Mouse (Mus musculus) heart, postnatal 10 days (tissue): Measurements from ENCODE around the gene Fahd1. TPM values are rescaled to one million over a fixed set of nuclear protein-coding genes. Genes with fewer than 3 reads are reported as not detected.

Source experiments
- DNase-seq, 2 experiments: peaks; one replicate each; pipeline ENCODE4 v3.0.0; 2021
- intact Hi-C: fragments of 180-260 bp; cut with DNase I; formaldehyde crosslinking; loops from one replicate; pipeline ENCODE4 v1.15.1; 2025
- total RNA-seq, 2 experiments: library from RNA; stranded (reverse); gene quantifications; 2 replicates each; pipeline ENCODE4 v1.2.3; 2021

Fahd1 gene
- 10 to 100 TPM; 62.4 to 66.0 TPM for total RNA-seq

DNA sequence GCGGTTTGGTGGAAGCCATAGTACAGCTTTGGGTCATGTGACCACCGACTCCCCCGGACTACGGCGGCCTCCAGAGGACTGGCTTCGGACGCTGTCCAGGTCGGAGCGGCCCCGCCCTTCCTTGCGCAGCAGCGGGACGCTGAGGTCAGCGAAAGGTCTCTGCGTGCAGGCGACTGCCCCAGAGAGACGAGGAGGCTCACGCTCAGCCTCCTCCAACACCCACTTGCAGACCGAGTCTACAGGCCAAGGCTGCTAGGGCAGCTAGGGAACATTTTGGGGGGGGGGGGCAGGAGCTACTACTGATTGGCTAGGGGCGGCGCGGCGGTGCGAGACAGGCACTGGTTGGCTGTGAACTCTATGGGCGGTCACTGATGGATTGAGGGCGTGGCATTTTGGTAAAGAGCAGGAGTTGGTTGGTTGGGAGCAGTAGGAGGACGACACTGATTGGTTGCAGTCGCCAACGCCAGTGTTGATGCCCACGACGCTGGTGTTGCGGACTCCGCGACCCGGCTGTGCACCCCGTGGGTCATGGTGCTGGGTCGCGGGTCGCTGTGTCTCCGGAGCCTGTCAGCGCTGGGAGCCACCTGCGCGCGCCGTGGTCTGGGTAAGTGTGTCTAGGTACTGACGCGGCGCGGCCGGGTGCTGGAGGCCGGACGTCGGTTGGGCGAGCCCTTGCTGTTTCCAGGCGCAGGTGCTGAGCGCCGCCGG, at the start of gene Fahd1:
TSS of gene Fahd1 (minus strand) at position 300 of the 708 bp plus-strand sequence.
- intact Hi-C loops: loop anchor here (1.0 kb wide), 1 partner anchor 35 kb away; no protein-coding TSS in a partner anchor
- DNase-seq: peak; percentile 96 to 97

DNA sequence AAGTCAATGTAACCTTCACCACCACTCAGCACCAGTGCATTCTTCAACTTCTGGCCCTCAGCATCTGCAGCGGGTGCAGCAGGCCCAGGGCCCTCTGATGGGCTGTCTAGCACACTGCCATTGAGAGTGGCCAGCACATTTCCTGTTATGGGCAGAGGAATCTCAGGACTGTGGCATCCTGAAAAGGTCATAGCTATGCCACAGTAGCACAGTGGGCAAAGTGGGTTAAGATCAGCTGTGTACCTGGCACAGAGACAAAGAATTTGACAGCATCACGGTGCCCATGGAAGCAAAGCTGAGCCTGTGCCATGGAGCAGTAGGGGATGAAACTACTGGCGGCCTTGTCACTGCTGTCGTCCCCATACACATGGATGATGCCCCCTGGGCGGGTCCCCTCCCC, 49.0 kb upstream of the Fahd1 start:
- DNase-seq: peak; percentile 80 to 83
- intact Hi-C loops: loop anchor here (5.0 kb wide), 1 partner anchor 162 kb away; the partner anchor contains the start of gene Msrb1

DNA sequence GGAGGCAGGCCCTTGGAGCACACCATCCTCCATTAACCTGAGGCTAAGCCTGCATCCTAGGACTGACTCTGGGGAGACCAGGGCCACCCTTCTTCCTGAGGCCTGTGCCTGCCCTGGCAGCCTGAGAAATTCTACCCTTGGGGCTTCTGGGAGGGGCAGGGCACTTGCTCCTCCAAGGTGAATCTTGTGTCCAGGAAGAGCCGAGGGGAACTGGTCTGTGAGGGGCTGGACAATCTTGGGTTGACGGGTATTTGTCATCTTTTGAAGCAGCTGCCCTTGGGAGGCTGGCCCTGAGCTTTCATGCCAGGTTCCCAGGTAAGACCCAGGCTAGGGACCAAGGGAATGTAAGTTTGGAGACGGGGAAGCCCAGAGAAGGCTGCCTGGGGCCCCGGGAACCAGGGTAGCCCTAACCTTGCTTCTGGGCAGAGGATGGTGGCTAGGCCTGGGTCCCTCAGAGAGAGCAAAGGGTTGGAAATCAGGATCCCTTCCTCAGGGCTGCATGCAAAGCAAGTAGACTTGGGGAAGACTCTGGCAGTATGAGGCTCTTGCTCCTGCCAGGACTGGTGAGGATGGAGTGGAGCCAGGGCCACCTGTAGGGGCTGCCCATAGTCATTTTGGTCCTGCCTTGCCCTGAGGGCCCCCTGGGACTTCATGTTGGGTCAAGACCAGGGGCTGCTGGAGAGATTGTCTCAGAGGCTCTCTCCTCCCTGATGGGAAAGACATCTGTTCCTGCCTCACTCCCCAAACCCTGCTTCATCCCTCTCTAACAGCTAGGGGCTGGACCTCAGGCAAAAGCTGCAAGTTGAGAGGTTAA, 48.1 kb upstream of the Fahd1 start:
- no peak for DNase-seq
- intact Hi-C loops: loop anchor here (5.0 kb wide), 1 partner anchor 161 kb away; the partner anchor contains the start of gene Msrb1

GRCm38 (mm10) chr17:24897600-24897999, 47.4 kb upstream of the Fahd1 start:
- DNase-seq: no peak
- intact Hi-C loops: loop anchor here (5.0 kb wide), 1 partner anchor 160 kb away; the partner anchor contains the start of gene Msrb1

DNA sequence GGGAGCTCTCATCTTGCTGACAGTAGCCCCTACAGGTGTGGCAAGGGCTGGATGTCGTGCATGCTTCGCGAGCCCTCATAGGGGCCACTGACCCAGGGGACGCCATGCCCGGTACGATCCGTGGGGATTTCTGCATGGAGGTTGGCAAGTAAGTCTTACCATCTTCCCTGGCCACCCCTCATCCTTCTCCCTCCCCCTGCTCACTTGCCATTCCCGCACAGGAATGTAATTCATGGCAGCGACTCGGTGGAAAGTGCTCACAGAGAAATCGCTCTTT, 46.8 kb upstream of the Fahd1 start:
- intact Hi-C loops: loop anchor here (5.0 kb wide), 1 partner anchor 160 kb away; the partner anchor contains the start of gene Msrb1
- no peak for DNase-seq

GRCm38 (mm10) chr17:24896241-24896992, 46.3 kb upstream of the Fahd1 start, which contains the start of gene Nme3:
Gene Nme3, plus strand, starts transcription at chr17:24896500.
- peak; percentile 80 to 82 for DNase-seq
- intact Hi-C loops: loop anchor here (5.0 kb wide), 1 partner anchor 159 kb away; the partner anchor contains the start of gene Msrb1

GRCm38 (mm10) chr17:24895571-24896240, 45.5 kb upstream of the Fahd1 start:
- DNase-seq: no peak
- intact Hi-C loops: loop anchor here (5.0 kb wide), 1 partner anchor 158 kb away; the partner anchor contains the start of gene Msrb1

DNA sequence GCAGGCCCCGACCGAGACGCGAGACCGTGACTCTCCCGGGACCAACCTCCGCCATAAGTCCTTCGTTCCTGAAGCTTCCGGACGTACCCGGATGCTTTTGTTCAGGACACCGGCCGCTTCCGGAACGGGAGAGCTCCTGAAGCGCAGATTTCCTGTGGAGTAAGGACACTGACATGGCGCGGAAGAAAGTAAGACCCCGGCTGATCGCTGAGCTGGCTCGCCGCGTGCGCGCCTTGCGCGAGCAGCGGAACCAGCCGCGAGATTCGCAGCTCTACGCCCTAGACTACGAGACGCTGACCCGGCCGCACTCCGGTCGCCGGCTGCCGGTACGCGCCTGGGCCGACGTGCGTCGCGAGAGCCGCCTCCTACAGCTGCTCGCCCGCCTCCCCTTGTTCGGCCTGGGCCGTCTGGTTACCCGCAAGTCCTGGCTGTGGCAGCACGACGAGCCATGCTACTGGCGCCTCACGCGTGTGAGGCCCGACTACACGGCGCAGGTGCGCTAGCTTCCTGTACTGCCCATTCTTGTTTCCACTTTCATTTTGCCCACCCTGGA, 44.9 kb upstream of the Fahd1 start, which contains the start of the genes Eme2 and Mrps34:
TSS of gene Eme2 (minus strand) at position 93 of the 553 bp plus-strand sequence.
TSS of gene Mrps34 (plus strand) at position 122 of the 553 bp plus-strand sequence.
- intact Hi-C loops: loop anchor here (5.0 kb wide), 1 partner anchor 158 kb away; the partner anchor contains the start of gene Msrb1
- peak; percentile 90 to 93 for DNase-seq

DNA sequence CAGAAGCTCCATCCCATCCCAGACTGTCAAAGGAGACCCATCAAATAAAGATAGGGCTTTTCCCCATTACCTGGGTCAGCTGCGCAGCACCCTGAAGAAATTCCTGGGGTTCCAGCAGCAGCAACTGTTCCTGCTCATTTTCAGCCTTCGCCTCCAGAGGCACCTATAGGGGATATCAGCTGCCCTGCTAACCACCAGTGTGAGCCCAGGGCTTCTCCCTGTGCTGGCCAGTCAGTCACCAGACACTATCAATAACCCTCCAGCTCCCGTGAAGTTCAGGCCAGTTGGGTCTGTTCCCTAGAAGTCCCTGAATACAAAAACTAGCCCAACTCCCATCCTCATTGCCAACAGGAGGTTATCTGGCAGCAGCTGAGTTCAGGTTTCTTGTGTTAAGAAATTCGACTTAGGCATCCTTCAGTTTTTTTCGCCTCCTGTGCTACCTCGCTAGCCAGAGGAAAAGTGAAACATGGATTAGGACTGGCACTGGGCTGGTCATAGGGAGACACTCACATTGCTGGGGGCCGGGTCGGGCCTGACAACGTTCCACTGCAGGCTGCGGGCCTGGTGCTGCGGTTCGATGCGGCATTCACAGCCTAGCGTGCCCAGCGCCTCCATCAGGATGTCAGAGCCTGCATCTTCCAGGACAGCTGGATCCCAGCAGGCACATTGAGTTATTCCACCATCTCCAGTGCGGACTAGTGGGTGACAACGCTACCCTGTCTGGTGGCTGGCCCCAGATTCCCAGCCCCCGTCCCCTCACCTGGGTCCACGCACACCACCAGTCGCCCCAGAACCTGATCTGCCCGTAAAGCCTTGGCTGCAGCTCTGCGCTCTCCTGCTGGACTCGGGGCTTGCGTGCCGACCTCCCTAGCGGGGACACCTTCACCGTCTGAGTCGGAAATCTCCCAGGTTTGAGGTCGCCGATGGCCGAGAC, 44.2 kb upstream of the Fahd1 start:
- no peak for DNase-seq
- intact Hi-C loops: no loop called here

GRCm38 (mm10) chr17:24893276-24893675, 43.1 kb upstream of the Fahd1 start:
- DNase-seq: no peak
- intact Hi-C loops: no loop called here

DNA sequence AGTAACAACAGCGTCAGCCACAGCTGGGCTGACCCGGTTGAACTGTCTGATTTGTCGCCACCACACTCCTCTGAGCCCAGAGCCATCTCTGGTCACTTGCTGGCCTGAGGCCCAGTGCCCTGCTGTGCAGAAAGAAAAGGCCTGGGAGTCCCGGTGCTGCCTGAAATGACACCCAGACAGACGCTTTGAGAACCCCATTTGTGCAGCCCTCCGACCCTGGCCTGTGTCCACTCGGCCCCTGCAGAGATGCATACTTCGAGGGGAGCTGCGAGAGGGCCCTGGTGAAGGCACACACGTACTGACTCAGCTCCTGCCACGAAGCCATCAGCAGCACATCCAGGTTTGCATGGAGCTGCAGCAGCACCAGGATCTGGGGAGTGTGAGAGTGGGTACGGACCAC, 42.6 kb upstream of the Fahd1 start:
- intact Hi-C loops: no loop called here

GRCm38 (mm10) chr17:24891321-24891720, 41.2 kb upstream of the Fahd1 start:
- no peak for DNase-seq
- intact Hi-C loops: no loop called here

More for the DNA sequence above, 42.6 kb upstream of the Fahd1 start:
- no peak for DNase-seq

DNA sequence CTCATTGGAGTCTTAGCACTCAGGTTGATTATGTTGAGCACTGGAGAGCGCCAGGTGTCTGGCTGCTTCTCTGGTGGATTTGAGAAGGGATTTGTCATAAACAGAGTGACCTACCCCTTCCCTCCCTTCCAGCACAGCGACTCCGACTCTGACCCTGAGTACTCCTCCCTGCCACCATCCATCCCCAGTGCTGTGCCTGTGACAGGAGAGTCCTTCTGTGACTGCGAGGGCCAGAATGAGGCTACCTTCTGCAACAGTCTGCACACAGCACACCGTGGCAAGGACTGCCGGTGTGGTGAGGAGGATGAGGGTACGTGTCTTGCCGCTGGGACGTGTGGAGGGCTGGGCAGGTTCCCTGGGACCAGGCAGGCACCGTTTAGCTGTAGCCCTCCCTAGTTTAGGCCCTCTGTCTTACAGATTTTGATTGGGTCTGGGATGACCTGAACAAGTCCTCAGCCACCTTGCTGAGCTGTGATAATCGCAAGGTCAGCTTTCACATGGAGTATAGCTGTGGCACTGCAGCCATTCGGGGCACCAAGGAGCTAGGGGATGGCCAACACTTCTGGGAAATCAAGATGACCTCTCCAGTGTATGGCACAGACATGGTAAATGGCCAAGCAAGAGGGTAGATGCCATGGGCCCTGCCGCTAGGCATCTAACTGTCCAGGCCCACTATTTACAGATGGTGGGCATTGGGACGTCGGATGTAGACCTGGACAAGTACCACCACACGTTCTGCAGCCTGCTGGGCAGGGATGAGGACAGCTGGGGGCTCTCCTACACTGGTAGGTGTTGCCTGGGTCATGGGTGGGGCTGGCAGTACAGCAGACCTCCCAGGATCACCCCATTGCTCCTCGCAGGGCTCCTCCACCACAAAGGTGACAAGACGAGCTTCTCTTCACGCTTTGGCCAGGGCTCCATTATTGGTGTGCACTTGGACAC, 40.3 kb upstream of the Fahd1 start:
- intact Hi-C loops: no loop called here

DNA sequence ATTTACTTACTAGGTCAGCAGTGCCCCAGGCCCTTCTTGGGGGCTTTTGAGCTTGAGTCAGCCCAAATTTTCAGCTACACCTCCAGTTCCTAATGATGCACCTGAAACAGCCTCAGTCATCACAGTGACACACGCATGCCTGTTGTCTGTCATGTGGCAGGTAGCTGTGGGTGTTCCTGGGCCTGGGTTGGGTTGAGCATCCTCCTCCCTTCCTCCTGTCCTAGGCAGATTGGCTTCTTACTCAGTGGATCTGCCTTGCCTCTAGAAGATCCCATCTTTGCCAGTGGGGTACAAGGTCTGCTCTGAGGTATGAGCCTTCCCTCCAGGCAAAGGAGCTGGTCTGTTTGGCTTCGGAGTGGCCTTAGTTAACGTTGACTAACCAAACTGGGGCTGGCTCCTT, 38.7 kb upstream of the Fahd1 start:
- intact Hi-C loops: no loop called here
- no peak for DNase-seq

More for the DNA sequence above, 40.3 kb upstream of the Fahd1 start:
- DNase-seq: no peak

DNA sequence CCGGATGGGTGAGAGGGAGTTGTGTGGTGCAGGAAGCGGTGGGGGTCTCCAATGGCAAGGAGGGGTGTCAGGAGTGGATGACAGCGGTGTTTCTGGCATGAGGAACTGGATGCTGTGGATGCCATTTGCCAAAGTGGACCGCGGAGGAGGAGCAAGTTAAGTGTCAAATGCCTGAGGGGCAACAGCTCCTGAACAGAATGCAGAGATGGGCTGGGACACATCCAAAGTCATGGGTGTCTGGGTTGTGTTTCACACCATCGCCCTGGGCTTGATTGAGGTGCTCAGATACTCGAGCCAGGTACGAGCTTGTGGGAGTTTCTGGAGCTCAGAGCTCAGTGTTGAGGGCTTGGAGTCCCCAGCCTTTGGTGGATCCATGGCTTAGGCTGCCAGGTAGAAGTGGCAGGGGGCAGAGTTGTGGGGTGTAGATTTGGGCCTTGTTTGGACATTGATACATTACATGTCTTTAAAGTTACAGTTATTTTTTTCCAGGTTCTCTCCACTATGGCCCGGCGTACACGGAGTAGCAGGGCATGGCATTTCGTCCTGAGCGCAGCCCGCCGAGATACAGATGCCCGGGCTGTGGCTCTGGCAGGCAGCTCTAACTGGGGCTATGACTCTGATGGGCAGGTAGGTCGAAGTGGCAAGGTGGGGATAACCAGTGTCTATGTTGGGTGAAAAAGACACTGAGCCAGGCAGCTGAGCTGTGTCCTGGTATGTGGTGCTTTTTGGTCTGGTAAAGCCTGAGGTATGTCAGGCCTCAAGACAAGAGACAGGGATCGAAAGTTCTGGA, 37.3 kb upstream of the Fahd1 start:
- peak in 1 of 2 experiments; percentile 58 for DNase-seq
- intact Hi-C loops: no loop called here

GRCm38 (mm10) chr17:24886932-24887271, 36.7 kb upstream of the Fahd1 start:
- intact Hi-C loops: no loop called here
- DNase-seq: no peak
